Mouse (Mus musculus): ENCODE measurements around the gene Topaz1. TPM values are rescaled to one million over a fixed set of nuclear protein-coding genes. Genes with fewer than 3 reads are reported as not detected.

The Topaz1 gene
- total RNA-seq (2014; rRNA removed) (not detected in 2 replicates), polyA plus RNA-seq (2012; rRNA removed) (not detected in 2 replicates)

GRCm38 (mm10) chr9:122747060-122747459 lies at the start of gene Topaz1:
Gene Topaz1 (plus strand): TSS chr9:122747346.
- no peak within 1 kb of the TSS for H3K9ac ChIP-seq (ENCODE audit: low read depth, low read length)
- no peak for DNase-seq (ENCODE audit: extremely low read depth, low read depth, low spot score)
- TF ChIP-seq POLR2A (IDR thresholded peaks at IDR 0.05; ENCODE audit: extremely low read depth, insufficient read depth, low read length) (no peak), CTCF (IDR thresholded peaks at IDR 0.05; ENCODE audit: low read depth, low read length) (no peak)
- H3K27ac ChIP-seq (replicated peaks; ENCODE audit: insufficient read depth, low read depth, low read length), result no peak within 1 kb of the TSS
- H3K79me2 ChIP-seq (ENCODE audit: control insufficient read depth, insufficient read depth, low read length), result no peaks in the 10 kb centered on the region
- no peaks in the 10 kb centered on the region for H3K36me3 ChIP-seq (ENCODE audit: control insufficient read depth, insufficient read depth, low read length)
- no peak within 1 kb of the TSS for H3K4me3 ChIP-seq (ENCODE audit: insufficient read depth, low read depth, low read length)
- no peaks in the 10 kb centered on the region for H3K27me3 ChIP-seq (ENCODE audit: control insufficient read depth, insufficient read depth, low read length)
- H3K4me1 ChIP-seq (ENCODE audit: control insufficient read depth, insufficient read depth, low read length), result no peaks in the 10 kb centered on the region
- WGBS, result 69% methylated on average over 28 of the region's 28 CpGs

DNA sequence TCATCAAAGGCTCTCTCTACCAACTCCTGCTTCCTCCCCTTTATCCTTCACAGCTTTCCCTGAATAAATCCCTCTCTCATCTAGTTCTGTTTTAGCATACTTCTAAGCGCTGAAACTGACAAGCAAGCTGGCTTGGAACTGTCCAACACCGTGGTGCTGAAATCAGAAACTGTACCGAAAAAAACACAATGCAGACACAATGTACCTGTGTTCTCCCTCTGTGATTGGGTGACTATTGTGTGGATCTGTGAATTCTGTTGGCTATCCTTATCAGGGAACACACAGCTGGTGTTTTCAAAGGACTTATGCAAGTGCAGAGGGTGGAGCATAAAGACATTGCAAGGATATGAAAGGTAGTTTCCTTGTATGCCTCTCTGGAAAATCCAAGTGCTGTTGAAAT lies 45.3 kb upstream of the Topaz1 start:
- Histone ChIP-seq H3K4me3 (ENCODE audit: insufficient read depth, low read depth, low read length) (no peak overlapping the region), H3K79me2 (ENCODE audit: control insufficient read depth, insufficient read depth, low read length) (no peaks in the 10 kb centered on the region), H3K36me3 (ENCODE audit: control insufficient read depth, insufficient read depth, low read length) (no peaks in the 10 kb centered on the region), H3K4me1 (ENCODE audit: control insufficient read depth, insufficient read depth, low read length) (no peaks in the 10 kb centered on the region), H3K9ac (ENCODE audit: low read depth, low read length) (no peak overlapping the region), H3K27ac (replicated peaks; ENCODE audit: insufficient read depth, low read depth, low read length) (no peak overlapping the region), H3K27me3 (ENCODE audit: control insufficient read depth, insufficient read depth, low read length) (peaks cover 2% of the 10 kb centered on the region; the same call in 1 of the 2 replicates)
- DNase-seq (ENCODE audit: extremely low read depth, low read depth, low spot score), result no peak
- WGBS, result 5% methylated on average over 3 of the region's 3 CpGs
- TF ChIP-seq POLR2A (IDR thresholded peaks at IDR 0.05; ENCODE audit: extremely low read depth, insufficient read depth, low read length), result no peak
- no peak for TF ChIP-seq CTCF (IDR thresholded peaks at IDR 0.05; ENCODE audit: low read depth, low read length)

- DNase-seq (ENCODE audit: extremely low read depth, low read depth, low spot score), result no peak
- no peak overlapping the region for H3K27ac ChIP-seq (replicated peaks; ENCODE audit: insufficient read depth, low read depth, low read length)
- WGBS, result 8% methylated on average over 2 of the region's 2 CpGs
- TF ChIP-seq POLR2A (IDR thresholded peaks at IDR 0.05; ENCODE audit: extremely low read depth, insufficient read depth, low read length), result no peak
- no peak for TF ChIP-seq CTCF (IDR thresholded peaks at IDR 0.05; ENCODE audit: low read depth, low read length)
- H3K79me2 ChIP-seq (ENCODE audit: control insufficient read depth, insufficient read depth, low read length), result no peaks in the 10 kb centered on the region
- H3K4me3 ChIP-seq (ENCODE audit: insufficient read depth, low read depth, low read length), result no peak overlapping the region
- H3K9ac ChIP-seq (ENCODE audit: low read depth, low read length), result no peak overlapping the region
- H3K36me3 ChIP-seq (ENCODE audit: control insufficient read depth, insufficient read depth, low read length), result no peaks in the 10 kb centered on the region
- no peaks in the 10 kb centered on the region; the same call in 1 of the 2 replicates for H3K4me1 ChIP-seq (ENCODE audit: control insufficient read depth, insufficient read depth, low read length)
- no peaks in the 10 kb centered on the region for H3K27me3 ChIP-seq (ENCODE audit: control insufficient read depth, insufficient read depth, low read length)
Observed at GRCm38 (mm10) chr9:122713836-122714235, 33.3 kb upstream of the Topaz1 start.

GRCm38 (mm10) chr9:122715046-122715445 lies 32.1 kb upstream of the Topaz1 start:
- no peak for DNase-seq (ENCODE audit: extremely low read depth, low read depth, low spot score)
- WGBS, result 82% methylated on average over 2 of the region's 2 CpGs

DNA sequence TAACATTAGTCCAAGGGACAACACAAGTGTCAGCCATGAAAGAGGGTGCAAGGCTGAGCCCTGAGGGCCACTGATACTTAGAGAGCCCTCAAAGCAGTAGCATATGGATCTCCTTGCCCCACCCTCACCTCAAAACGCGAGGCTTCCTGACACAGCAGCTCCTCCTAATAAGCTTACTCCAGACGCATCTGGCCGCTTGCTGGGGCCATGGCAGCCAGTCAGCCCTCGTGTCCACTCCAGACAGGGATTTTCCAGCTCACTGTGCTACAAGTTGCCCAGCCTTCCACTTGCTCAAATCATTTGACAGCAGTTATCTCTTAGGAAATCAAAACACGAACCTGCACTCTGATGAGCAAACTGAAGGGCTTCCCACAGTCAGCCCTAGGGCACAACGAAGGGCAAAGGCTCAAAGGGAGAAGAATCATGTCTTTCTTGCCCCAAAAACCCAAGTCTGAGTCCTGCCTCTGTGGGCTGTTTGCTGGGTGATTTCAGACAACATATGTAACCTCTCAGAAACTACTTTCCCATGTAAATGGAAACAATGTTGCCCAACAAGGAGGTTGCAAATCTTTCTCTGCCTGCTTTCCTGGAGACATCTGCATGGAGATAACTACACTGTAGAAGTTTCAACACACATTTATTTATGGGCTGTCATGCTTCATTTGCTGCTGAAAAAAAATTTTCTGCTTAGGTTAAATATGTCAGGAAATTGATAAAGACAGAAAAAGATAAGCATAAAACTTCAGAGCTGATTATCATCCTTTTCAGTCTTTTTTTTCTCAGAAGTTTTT lies 30.8 kb upstream of the Topaz1 start:
- Histone ChIP-seq H3K27ac (replicated peaks; ENCODE audit: insufficient read depth, low read depth, low read length) (no peak overlapping the region), H3K4me3 (ENCODE audit: insufficient read depth, low read depth, low read length) (no peak overlapping the region), H3K36me3 (ENCODE audit: control insufficient read depth, insufficient read depth, low read length) (no peaks in the 10 kb centered on the region), H3K4me1 (ENCODE audit: control insufficient read depth, insufficient read depth, low read length) (no peaks in the 10 kb centered on the region; the same call in 1 of the 2 replicates), H3K27me3 (ENCODE audit: control insufficient read depth, insufficient read depth, low read length) (no peaks in the 10 kb centered on the region), H3K9ac (ENCODE audit: low read depth, low read length) (no peak overlapping the region), H3K79me2 (ENCODE audit: control insufficient read depth, insufficient read depth, low read length) (no peaks in the 10 kb centered on the region)
- DNase-seq (ENCODE audit: extremely low read depth, low read depth, low spot score), result no peak
- TF ChIP-seq CTCF (IDR thresholded peaks at IDR 0.05; ENCODE audit: low read depth, low read length) (no peak), POLR2A (IDR thresholded peaks at IDR 0.05; ENCODE audit: extremely low read depth, insufficient read depth, low read length) (no peak)
- 21% methylated on average over 7 of the region's 7 CpGs for WGBS

More at GRCm38 (mm10) chr9:122715046-122715445, 32.1 kb upstream of the Topaz1 start:
- Histone ChIP-seq H3K4me1 (ENCODE audit: control insufficient read depth, insufficient read depth, low read length) (no peaks in the 10 kb centered on the region; the same call in 1 of the 2 replicates), H3K36me3 (ENCODE audit: control insufficient read depth, insufficient read depth, low read length) (no peaks in the 10 kb centered on the region), H3K9ac (ENCODE audit: low read depth, low read length) (no peak overlapping the region), H3K4me3 (ENCODE audit: insufficient read depth, low read depth, low read length) (no peak overlapping the region), H3K27me3 (ENCODE audit: control insufficient read depth, insufficient read depth, low read length) (no peaks in the 10 kb centered on the region), H3K27ac (replicated peaks; ENCODE audit: insufficient read depth, low read depth, low read length) (no peak overlapping the region), H3K79me2 (ENCODE audit: control insufficient read depth, insufficient read depth, low read length) (no peaks in the 10 kb centered on the region)
- TF ChIP-seq CTCF (IDR thresholded peaks at IDR 0.05; ENCODE audit: low read depth, low read length) (no peak), POLR2A (IDR thresholded peaks at IDR 0.05; ENCODE audit: extremely low read depth, insufficient read depth, low read length) (no peak)

- DNase-seq (ENCODE audit: extremely low read depth, low read depth, low spot score), result no peak
- Histone ChIP-seq H3K36me3 (ENCODE audit: control insufficient read depth, insufficient read depth, low read length) (no peaks in the 10 kb centered on the region), H3K27ac (replicated peaks; ENCODE audit: insufficient read depth, low read depth, low read length) (no peak overlapping the region), H3K4me3 (ENCODE audit: insufficient read depth, low read depth, low read length) (no peak overlapping the region), H3K4me1 (ENCODE audit: control insufficient read depth, insufficient read depth, low read length) (no peaks in the 10 kb centered on the region), H3K9ac (ENCODE audit: low read depth, low read length) (no peak overlapping the region), H3K27me3 (ENCODE audit: control insufficient read depth, insufficient read depth, low read length) (no peaks in the 10 kb centered on the region; the same call in 1 of the 2 replicates), H3K79me2 (ENCODE audit: control insufficient read depth, insufficient read depth, low read length) (no peaks in the 10 kb centered on the region)
- 56% methylated on average over 4 of the region's 4 CpGs for WGBS
- no peak for TF ChIP-seq POLR2A (IDR thresholded peaks at IDR 0.05; ENCODE audit: extremely low read depth, insufficient read depth, low read length)
- no peak for TF ChIP-seq CTCF (IDR thresholded peaks at IDR 0.05; ENCODE audit: low read depth, low read length)
Observed at GRCm38 (mm10) chr9:122722296-122722695, 24.9 kb upstream of the Topaz1 start.
